Mouse (Mus musculus) hindbrain, postnatal 0 days (tissue): Measurements from ENCODE around the gene Chn2. TPM values are rescaled to one million over a fixed set of nuclear protein-coding genes. Genes with fewer than 3 reads are reported as not detected.

ENCODE experiments used
- ATAC-seq: fragments of 200-750 bp; cut with Nextera tagmentation; 2 replicates; pipeline ENCODE4 v1.8.0; 2017; ENCODE audit warnings: mild to moderate bottlenecking, moderate TSS enrichment, moderate library complexity
- DNase-seq: peaks from one replicate; pipeline ENCODE4 v3.0.0-alpha.2; 2015; ENCODE audit warnings: low spot score
- H3K27ac ChIP-seq: fragments of 300-500 bp; sonication (generic); 2 replicates; pipeline ENCODE4 v1.5.1; 2014; ENCODE audit warnings: mild to moderate bottlenecking
- H3K27me3 ChIP-seq: fragments of 300-500 bp; sonication (generic); 2 replicates; pipeline ENCODE4 v1.6.1; 2014; ENCODE audit warnings: low read length, mixed read lengths; ENCODE audit not compliant: insufficient read depth
- H3K36me3 ChIP-seq: fragments of 300-500 bp; sonication (generic); 2 replicates; pipeline ENCODE4 v1.6.1; 2014; ENCODE audit warnings: low read length, mixed read lengths; ENCODE audit not compliant: insufficient read depth
- H3K4me1 ChIP-seq: fragments of 300-500 bp; sonication (generic); 2 replicates; pipeline ENCODE4 v1.6.1; 2014; ENCODE audit warnings: antibody characterized with exemption, low read length, mixed read lengths; ENCODE audit not compliant: insufficient read depth
- H3K4me2 ChIP-seq: fragments of 300-500 bp; sonication (generic); 2 replicates; pipeline ENCODE4 v1.6.1; 2014; ENCODE audit warnings: low read depth, mild to moderate bottlenecking, low read length, moderate library complexity, mixed read lengths
- H3K4me3 ChIP-seq: fragments of 300-500 bp; sonication (generic); 2 replicates; pipeline ENCODE4 v1.5.1; 2014; ENCODE audit warnings: low read length
- H3K9ac ChIP-seq: fragments of 300-500 bp; sonication (generic); replicated peaks from 2 replicates; pipeline ENCODE4 v1.6.1; 2014; ENCODE audit warnings: mild to moderate bottlenecking, low read length, moderate library complexity, mixed read lengths
- H3K9me3 ChIP-seq: fragments of 300-500 bp; sonication (generic); 2 replicates; pipeline ENCODE4 v1.6.1; 2016; ENCODE audit warnings: low read length, mixed read lengths
- CTCF ChIP-seq: IDR thresholded peaks from 2 replicates; pipeline ENCODE4 v1.5.1; 2016; ENCODE audit warnings: antibody characterized with exemption, control low read depth, low read depth
- WGBS: fragments of 180-500 bp; shearing (Covaris S2); extraction: QIAGEN DNeasy Blood & Tissue Kit; methylation state at CpG from one replicate; pipeline ENCODE4 v1.1.7; 2014; 5-methylcytosine and 5-hydroxymethylcytosine counted together
- polyA plus RNA-seq: library from polyadenylated mRNA; unstranded; fragments of >200 nt; fragmentation: Nextera tagmentation; extraction: Ambion mirVana; gene quantifications from 2 replicates; pipeline ENCODE4 v1.2.1, GENCODE M21; 2015
- total RNA-seq: library from RNA; depleted of rRNA; stranded (reverse); fragments of >200 nt; gene quantifications from 2 replicates; pipeline ENCODE4 v1.2.3, GENCODE M21; 2014

Gene Chn2
- total and polyA plus RNA-seq, 2 experiments from 2014 or later: 21.2 to 43.8 TPM

DNA sequence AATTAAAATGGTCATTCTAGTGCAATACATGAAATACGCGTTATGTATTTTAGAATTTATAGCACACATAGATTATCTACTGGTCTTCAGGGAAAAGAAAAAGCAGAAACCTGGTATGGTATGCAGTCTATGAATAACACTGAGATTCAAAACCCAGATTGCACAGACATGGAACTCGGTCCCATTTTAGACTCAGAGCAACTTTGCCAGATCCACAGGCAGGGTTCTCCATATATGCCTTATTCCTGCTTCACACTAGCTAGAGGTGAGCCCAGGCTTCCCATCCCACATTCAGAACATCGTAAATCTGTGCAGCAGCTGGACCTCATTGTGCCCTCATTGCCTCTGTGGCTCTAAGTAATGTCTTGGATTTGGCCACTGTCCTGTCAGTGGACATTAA is 184.2 kb downstream of the Chn2 start:
- DNase-seq (no peak), ATAC-seq (no peak)
- H3K9me3 ChIP-seq: no peaks in the 10 kb centered on the region
- WGBS: 92% methylated on average over 4 of the region's 4 CpGs
- H3K27me3 ChIP-seq: no peaks in the 10 kb centered on the region
- no peak overlapping the region for H3K9ac ChIP-seq
- no peak overlapping the region for H3K4me2 ChIP-seq
- H3K36me3 ChIP-seq: no peaks in the 10 kb centered on the region
- H3K4me1 ChIP-seq: peaks cover 3% of the 10 kb centered on the region; the same call in 1 of the 2 replicates
- no peak overlapping the region for H3K27ac ChIP-seq
- no peak overlapping the region for H3K4me3 ChIP-seq
- TF ChIP-seq CTCF: no peak

DNA sequence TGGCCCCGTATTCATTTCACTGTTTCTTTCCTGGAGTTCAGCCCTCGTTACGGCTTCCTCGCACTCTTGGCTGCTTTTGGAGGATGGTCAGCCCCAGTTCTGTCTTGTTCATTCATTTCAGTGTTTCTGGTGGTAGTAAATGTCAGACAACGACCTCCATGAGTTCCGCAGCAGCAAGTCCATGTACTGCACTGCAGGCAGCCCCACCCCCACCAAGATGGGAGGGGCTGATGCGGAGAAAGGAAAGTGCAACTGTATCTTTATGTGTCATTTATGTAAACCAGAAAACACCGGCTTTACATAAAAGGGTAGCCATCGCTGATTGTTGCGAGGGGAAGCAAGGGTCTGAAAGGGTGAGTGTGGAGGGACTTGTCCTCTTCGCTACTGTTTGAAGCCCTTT is 185.0 kb downstream of the Chn2 start:
- ATAC-seq (no peak), DNase-seq (no peak)
- H3K27me3 ChIP-seq: no peaks in the 10 kb centered on the region
- H3K27ac ChIP-seq: no peak overlapping the region
- peaks cover 3% of the 10 kb centered on the region; the same call in 1 of the 2 replicates for H3K4me1 ChIP-seq
- no peak overlapping the region for H3K4me2 ChIP-seq
- WGBS: 67% methylated on average over 11 of the region's 11 CpGs
- H3K9me3 ChIP-seq: no peaks in the 10 kb centered on the region
- no peak overlapping the region for H3K9ac ChIP-seq
- TF ChIP-seq CTCF: no peak
- no peaks in the 10 kb centered on the region for H3K36me3 ChIP-seq
- H3K4me3 ChIP-seq: no peak overlapping the region

DNA sequence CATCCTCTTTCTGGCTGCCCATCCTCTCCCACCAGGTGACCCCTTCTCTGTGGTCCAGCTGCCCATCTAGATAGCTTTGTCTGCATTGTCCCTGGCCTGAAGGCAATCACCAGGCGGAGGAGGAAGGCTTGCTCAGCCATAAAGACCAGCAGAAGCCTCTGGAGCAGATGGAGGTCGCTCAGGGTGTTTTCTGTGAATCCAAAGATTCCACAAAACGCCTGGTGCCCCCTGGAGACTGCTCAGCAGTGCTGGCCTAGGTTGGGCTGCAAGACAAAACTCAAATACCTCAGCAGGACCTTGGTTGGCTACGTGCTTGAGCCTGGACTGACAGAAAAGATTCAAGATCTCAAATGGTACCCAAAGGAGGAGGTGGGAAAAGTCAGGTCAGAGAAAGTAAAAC is 186.0 kb downstream of the Chn2 start:
- H3K4me2 ChIP-seq: no peak overlapping the region
- no peaks in the 10 kb centered on the region for H3K27me3 ChIP-seq
- H3K4me1 ChIP-seq: peaks cover 3% of the 10 kb centered on the region; the same call in 1 of the 2 replicates
- 42% methylated on average over 4 of the region's 4 CpGs for WGBS
- no peaks in the 10 kb centered on the region for H3K36me3 ChIP-seq
- peak; percentile 37 for TF ChIP-seq CTCF
- no peak overlapping the region for H3K4me3 ChIP-seq
- peak; percentile 49 for DNase-seq
- no peak for ATAC-seq
- H3K9me3 ChIP-seq: no peaks in the 10 kb centered on the region
- H3K27ac ChIP-seq: no peak overlapping the region
- no peak overlapping the region for H3K9ac ChIP-seq

DNA sequence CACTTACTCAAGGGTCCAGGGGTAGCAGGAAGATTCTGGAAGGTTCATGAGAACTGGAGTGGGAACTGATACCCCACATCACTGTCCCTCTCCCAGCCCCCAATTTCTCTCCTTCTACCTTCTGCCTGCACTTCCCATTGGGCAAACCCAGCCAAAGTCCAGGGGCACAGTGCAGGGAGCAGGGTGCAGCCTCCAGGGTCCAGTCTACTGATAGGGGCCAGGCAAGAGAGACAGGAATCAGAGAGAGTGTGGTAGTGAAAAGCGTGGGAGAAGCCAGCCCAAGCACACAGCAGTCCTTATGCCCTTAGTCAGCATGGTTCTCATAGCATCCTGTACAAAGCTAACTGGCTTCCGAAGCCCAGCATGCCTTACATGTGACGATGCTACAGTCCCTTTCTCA is 187.7 kb downstream of the Chn2 start:
- Histone ChIP-seq H3K27ac (no peak overlapping the region), H3K27me3 (no peaks in the 10 kb centered on the region), H3K9ac (no peak overlapping the region), H3K4me3 (no peak overlapping the region), H3K9me3 (no peaks in the 10 kb centered on the region), H3K4me2 (no peak overlapping the region), H3K4me1 (peaks cover 3% of the 10 kb centered on the region; the same call in 1 of the 2 replicates), H3K36me3 (no peaks in the 10 kb centered on the region)
- TF ChIP-seq CTCF: no peak
- DNase-seq (no peak), ATAC-seq (no peak)
- WGBS: 87% methylated on average over 3 of the region's 3 CpGs

DNA sequence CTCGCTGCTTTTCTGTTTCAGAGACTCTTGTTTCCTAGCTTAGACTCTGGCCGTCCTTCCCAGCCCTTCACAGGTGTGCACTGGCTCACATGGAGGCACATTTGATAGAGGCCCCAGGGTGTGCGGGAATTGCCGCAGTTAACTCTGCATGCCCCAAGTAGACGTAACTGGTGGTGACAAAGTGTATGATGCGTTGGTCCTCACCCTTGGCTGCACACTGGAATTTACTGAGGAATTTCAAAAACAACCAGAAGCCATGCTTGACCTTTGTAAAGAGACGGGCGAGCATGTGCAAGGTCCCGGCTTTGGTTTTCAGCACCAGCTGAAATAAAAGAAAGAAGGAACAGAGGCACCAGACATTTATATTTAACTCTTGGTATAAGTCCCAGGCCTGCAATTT is 189.1 kb downstream of the Chn2 start:
- TF ChIP-seq CTCF: no peak
- no peak overlapping the region for H3K4me3 ChIP-seq
- DNase-seq (no peak), ATAC-seq (0 out of 2 replicates have a peak, but pooled peaks have one; percentile 21)
- H3K4me1 ChIP-seq: peaks cover 3% of the 10 kb centered on the region; the same call in 1 of the 2 replicates
- WGBS: 59% methylated on average over 9 of the region's 9 CpGs
- H3K36me3 ChIP-seq: no peaks in the 10 kb centered on the region
- H3K9ac ChIP-seq: no peak overlapping the region
- H3K4me2 ChIP-seq: no peak overlapping the region
- H3K27me3 ChIP-seq: no peaks in the 10 kb centered on the region
- H3K9me3 ChIP-seq: no peaks in the 10 kb centered on the region
- H3K27ac ChIP-seq: no peak overlapping the region

DNA sequence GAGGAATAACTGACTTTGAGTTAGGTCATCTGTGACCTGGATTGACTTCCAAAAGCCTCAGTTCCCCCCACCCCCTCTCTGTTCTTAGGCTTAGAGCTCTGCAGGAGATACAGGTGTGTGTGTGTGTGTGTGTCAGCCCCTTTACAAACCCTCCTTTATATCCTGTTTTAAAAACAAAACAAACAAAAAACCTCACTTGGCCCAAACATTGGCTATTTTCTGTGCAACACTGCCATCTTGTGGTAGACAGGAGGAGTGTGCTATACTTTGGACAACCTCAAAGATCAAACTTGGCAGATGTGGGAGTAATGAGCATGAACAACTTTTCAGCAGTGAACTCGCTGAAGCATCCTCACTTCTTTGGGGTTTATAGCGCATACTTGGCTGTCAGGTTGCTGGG is 189.5 kb downstream of the Chn2 start:
- Histone ChIP-seq H3K27ac (no peak overlapping the region), H3K27me3 (no peaks in the 10 kb centered on the region), H3K9ac (no peak overlapping the region), H3K36me3 (no peaks in the 10 kb centered on the region), H3K9me3 (no peaks in the 10 kb centered on the region), H3K4me2 (no peak overlapping the region), H3K4me1 (peaks cover 3% of the 10 kb centered on the region; the same call in 1 of the 2 replicates), H3K4me3 (no peak overlapping the region)
- DNase-seq: peak; percentile 83
- WGBS: 0% methylated on average over 2 of the region's 2 CpGs
- peak; percentile 94 for TF ChIP-seq CTCF
- ATAC-seq: peak; percentile 43; the same call in 1 of the 2 replicates

DNA sequence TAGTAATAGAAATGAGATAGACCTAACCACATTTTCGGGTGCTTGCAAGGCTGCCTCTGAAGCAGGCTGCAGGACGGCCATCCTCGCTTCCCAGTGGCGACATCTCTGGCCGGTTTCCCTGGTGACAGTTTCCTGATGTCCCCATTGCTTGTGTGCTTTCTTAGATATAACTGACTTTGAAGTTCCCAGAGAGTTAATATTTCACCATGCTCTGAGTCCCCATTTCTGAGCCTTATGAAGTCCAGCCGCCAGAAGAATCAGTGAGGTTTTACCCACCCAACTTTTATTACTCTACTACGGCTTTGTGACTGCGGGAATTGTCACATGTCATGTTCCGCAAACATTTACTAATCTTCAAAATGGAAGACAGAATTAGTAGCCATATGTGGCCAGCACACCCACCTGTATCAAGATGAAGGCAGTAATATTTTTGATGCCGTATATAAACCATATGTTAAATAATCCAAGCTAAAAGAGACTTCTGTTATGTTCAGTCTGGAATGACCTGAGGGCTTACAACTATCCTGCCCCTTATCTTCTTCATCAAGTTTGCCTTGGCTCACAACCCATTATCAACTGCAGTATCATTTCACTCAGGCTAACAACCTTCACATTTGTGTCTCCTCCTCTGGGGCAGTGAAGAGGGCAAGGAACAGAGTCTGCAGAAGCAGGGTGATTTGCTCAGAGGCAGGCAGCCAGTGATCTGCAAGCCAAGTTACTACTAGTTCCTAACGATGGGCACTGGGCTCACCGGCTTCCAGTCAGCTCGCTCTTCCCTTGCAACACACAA is 192.6 kb downstream of the Chn2 start:
- Histone ChIP-seq H3K27ac (no peak overlapping the region), H3K9ac (no peak overlapping the region), H3K4me3 (no peak overlapping the region), H3K27me3 (no peaks in the 10 kb centered on the region), H3K4me1 (no peaks in the 10 kb centered on the region), H3K36me3 (no peaks in the 10 kb centered on the region), H3K9me3 (no peaks in the 10 kb centered on the region), H3K4me2 (no peak overlapping the region)
- DNase-seq (no peak), ATAC-seq (no peak)
- TF ChIP-seq CTCF: no peak
- 73% methylated on average over 13 of the region's 13 CpGs for WGBS
